ENCODE assay signal across 9 mouse cellular contexts in genomic region chr8:105949350-105949749, GRCm38 (mm10). TPM values are rescaled to one million over a fixed set of nuclear protein-coding genes. Genes with fewer than 3 reads are reported as not detected.
DNase-seq lines count a peak whose midpoint lies in the region; ATAC-seq lines count a peak whose summit lies in the region.
"Had no signal": no experiment of that assay in that cellular context is flagged by ENCODE, and none has a peak within 500 bp of the region (broad histone marks: within the 10 kb centered on the region; RNA-seq: fewer than 3 reads in every experiment).

No protein-coding gene starts in this region.

- DNase-seq in cerebellum, postnatal 14 days: peak; percentile 61 to 69
- DNase-seq in cerebellum, adult 11-12 months: no peak
- peak; percentile 54 for DNase-seq in layer of hippocampus, adult 11-12 months (ENCODE audit: low spot score)
- no peak for DNase-seq in layer of hippocampus, adult 9-10 months (ENCODE audit: low spot score)
- peak; percentile 70 for DNase-seq in brain, adult 2 months (ENCODE audit: low read depth, low spot score)
- DNase-seq in layer of hippocampus, postnatal 36 days: peak; percentile 43 to 44
- DNase-seq in right cerebral cortex, postnatal 4 days: peak; percentile 72

- ATAC-seq in granulocyte monocyte progenitor cell, adult 5-6 weeks (replicated peaks; ENCODE audit: poor library complexity, severe bottlenecking): no peak

RNA-seq across cellular contexts. Expression of gene Lcat, which starts 6.2 kb away (rescaled TPM):
- total RNA-seq in layer of hippocampus, postnatal 36 days (2021): 10 to 100 TPM; 41.7 to 45.8 TPM
- total RNA-seq in granulocyte monocyte progenitor cell, adult 5-6 weeks (2014; fragmentation: Nextera tagmentation): not detected in 2 replicates
- total RNA-seq in granulocyte monocyte progenitor cell, adult 5-6 weeks (2017): not detected in 2 replicates
- total RNA-seq: hematopoietic stem cell, adult 5-6 weeks had no signal

RNA-seq across cellular contexts. Expression of gene Psmb10, which starts 11.1 kb away (rescaled TPM):
- 10 to 100 TPM; 57.0 to 69.0 TPM for total RNA-seq in layer of hippocampus, postnatal 36 days (2021)
- 176 and 220 TPM in 2 replicates for total RNA-seq in granulocyte monocyte progenitor cell, adult 5-6 weeks (2014; fragmentation: Nextera tagmentation)
- total RNA-seq in granulocyte monocyte progenitor cell, adult 5-6 weeks (2017): 71.7 and 92.7 TPM in 2 replicates

RNA-seq across cellular contexts. Expression of gene Ctrl, which starts 15.7 kb away (rescaled TPM):
- 1 to 10 TPM; 1.6 TPM for total RNA-seq in layer of hippocampus, postnatal 36 days (2021)
- 2.9 and 5.5 TPM in 2 replicates for total RNA-seq in granulocyte monocyte progenitor cell, adult 5-6 weeks (2014; fragmentation: Nextera tagmentation)
- 2.7 TPM in 1 of 2 replicates, not detected in the other for total RNA-seq in granulocyte monocyte progenitor cell, adult 5-6 weeks (2017)
- total RNA-seq: hematopoietic stem cell, adult 5-6 weeks had no signal

RNA-seq across cellular contexts. Expression of gene Slc12a4, which starts 16.5 kb away (rescaled TPM):
- 10 to 100 TPM; 20.5 to 20.7 TPM for total RNA-seq in layer of hippocampus, postnatal 36 days (2021)
- total RNA-seq in granulocyte monocyte progenitor cell, adult 5-6 weeks (2014; fragmentation: Nextera tagmentation): 4.7 and 7.8 TPM in 2 replicates
- total RNA-seq in granulocyte monocyte progenitor cell, adult 5-6 weeks (2017): 1.6 and 6.8 TPM in 2 replicates

RNA-seq across cellular contexts. Expression of gene Dpep3, which starts 29.9 kb away (rescaled TPM):
- total RNA-seq in layer of hippocampus, postnatal 36 days (2021): not detected
- not detected in 2 replicates for total RNA-seq in granulocyte monocyte progenitor cell, adult 5-6 weeks (2014; fragmentation: Nextera tagmentation)
- not detected in 2 replicates for total RNA-seq in granulocyte monocyte progenitor cell, adult 5-6 weeks (2017)
- total RNA-seq: hematopoietic stem cell, adult 5-6 weeks had no signal

Comparison
In these comparisons a context has a peak if more than half of its experiments do, and no peak if none do; other contexts are left out.
1. DNase-seq: peak in cerebellum, postnatal 14 days (2 of 2), layer of hippocampus, adult 11-12 months (single experiment), brain, adult 2 months (single experiment), layer of hippocampus, postnatal 36 days (2 of 2) and right cerebral cortex, postnatal 4 days (single experiment); none in cerebellum, adult 11-12 months (single experiment) and layer of hippocampus, adult 9-10 months (single experiment).
2. RNA of gene Lcat, which starts 6.2 kb away (total RNA-seq): 41.7 to 45.8 TPM in layer of hippocampus, postnatal 36 days; not detected in granulocyte monocyte progenitor cell, adult 5-6 weeks; every median in the first group is over 10 times any median in the second.